Mouse (Mus musculus) MEL (cell line): ENCODE measurements at regions not wholly inside any gene's neighbourhood (a gene's known extent, or its start where the extent isn't known, plus 50 kb on each side); places are given as distances from the start of the nearest gene placed in this dataset.

ENCODE experiments used
- DNase-seq: peaks from one replicate; pipeline ENCODE4 v3.0.0; 2011; ENCODE audit warnings: low read depth, low spot score
- H3K27ac ChIP-seq: 2 replicates; pipeline ENCODE4 v1.5.1; 2012; ENCODE audit warnings: low read depth, mild to moderate bottlenecking, control low read depth, low read length, moderate library complexity; ENCODE audit not compliant: control insufficient read depth
- H3K27me3 ChIP-seq, 2 experiments: fragments of 150-350 bp in 1 of 2; sonication (generic) in 1 of 2; 2 replicates each; pipeline ENCODE4 v1.6.1; 2012; ENCODE audit warnings: low read length in 2 of 2, mild to moderate bottlenecking in 2 of 2, improper control_type of control experiment in 1 of 2, moderate library complexity in 1 of 2; ENCODE audit not compliant: insufficient read depth in 2 of 2, control insufficient read depth in 1 of 2
- H3K36me3 ChIP-seq, 2 experiments: 2 replicates each; pipeline ENCODE4 v1.6.1; 2012 to 2014; ENCODE audit warnings: low read length in 2 of 2, improper control_type of control experiment in 1 of 2, inconsistent platforms in 1 of 2, mild to moderate bottlenecking in 1 of 2; ENCODE audit not compliant: insufficient read depth in 2 of 2, control insufficient read depth in 1 of 2
- H3K4me1 ChIP-seq, 2 experiments: fragments of 150-350 bp in 1 of 2; sonication (generic) in 1 of 2; 2 replicates each; pipeline ENCODE4 v1.6.1; 2012; ENCODE audit warnings: low read length in 2 of 2, improper control_type of control experiment in 1 of 2, mild to moderate bottlenecking in 1 of 2; ENCODE audit not compliant: insufficient read depth in 2 of 2, control insufficient read depth in 1 of 2
- H3K4me3 ChIP-seq, 2 experiments: fragments of 150-350 bp in 1 of 2; sonication (generic) in 1 of 2; 2 replicates each; pipeline ENCODE4 v1.5.1; 2012; ENCODE audit warnings: low read depth in 2 of 2, low read length in 2 of 2, mild to moderate bottlenecking in 2 of 2, moderate library complexity in 2 of 2, control low read depth in 1 of 2, improper control_type of control experiment in 1 of 2; ENCODE audit not compliant: control insufficient read depth in 1 of 2, insufficient read depth in 1 of 2
- H3K79me2 ChIP-seq: 2 replicates; pipeline ENCODE4 v1.6.1; 2012; ENCODE audit warnings: mild to moderate bottlenecking, low read length, moderate library complexity; ENCODE audit not compliant: control insufficient read depth, poor library complexity, insufficient read depth
- H3K9ac ChIP-seq: 2 replicates; pipeline ENCODE4 v1.6.1; 2012; ENCODE audit warnings: low read depth, mild to moderate bottlenecking, control low read depth, low read length, moderate library complexity; ENCODE audit not compliant: control insufficient read depth, poor library complexity, severe bottlenecking
- H3K9me3 ChIP-seq: fragments of 150-350 bp; sonication (generic); replicated peaks from 2 replicates; pipeline ENCODE4 v1.6.1; 2012; ENCODE audit warnings: mild to moderate bottlenecking, low read length, improper control_type of control experiment, moderate library complexity; ENCODE audit not compliant: insufficient read depth
- BHLHE40 ChIP-seq: IDR thresholded peaks from 2 replicates; pipeline ENCODE4 v1.6.1; 2012; ENCODE audit warnings: low read depth, mild to moderate bottlenecking, inconsistent platforms, low read length, improper control_type of control experiment, borderline replicate concordance
- CHD1 ChIP-seq: IDR thresholded peaks from 2 replicates; pipeline ENCODE4 v1.6.1; 2012; ENCODE audit warnings: low read depth, mild to moderate bottlenecking, inconsistent platforms, low read length, improper control_type of control experiment
- E2F4 ChIP-seq: IDR thresholded peaks from 2 replicates; pipeline ENCODE4 v1.6.1; 2011; ENCODE audit warnings: low read depth, low read length, improper control_type of control experiment, borderline replicate concordance
- ELF1 ChIP-seq: IDR thresholded peaks from 2 replicates; pipeline ENCODE4 v1.6.1; 2014; ENCODE audit warnings: low read depth, mild to moderate bottlenecking, inconsistent platforms, low read length, improper control_type of control experiment, moderate library complexity
- EP300 ChIP-seq, 2 experiments: IDR thresholded peaks; 2 replicates each; pipeline ENCODE4 v1.6.1; 2011; ENCODE audit warnings: improper control_type of control experiment in 2 of 2, low read length in 2 of 2, low read depth in 1 of 2, mild to moderate bottlenecking in 1 of 2
- ETS1 ChIP-seq: IDR thresholded peaks from 2 replicates; pipeline ENCODE4 v1.6.1; 2012; ENCODE audit warnings: low read depth, mild to moderate bottlenecking, inconsistent platforms, low read length, improper control_type of control experiment, moderate library complexity
- GABPA ChIP-seq: IDR thresholded peaks from 2 replicates; pipeline ENCODE4 v1.6.1; 2012; ENCODE audit warnings: low read depth, mild to moderate bottlenecking, inconsistent platforms, low read length, improper control_type of control experiment, moderate library complexity
- GATA1 ChIP-seq: IDR thresholded peaks from 2 replicates; pipeline ENCODE4 v1.6.1; 2011; ENCODE audit warnings: low read depth, low read length, improper control_type of control experiment
- HCFC1 ChIP-seq: IDR thresholded peaks from 2 replicates; pipeline ENCODE4 v1.6.1; 2012; ENCODE audit warnings: low read depth, mild to moderate bottlenecking, inconsistent platforms, low read length, improper control_type of control experiment, moderate library complexity
- JUND ChIP-seq: IDR thresholded peaks from 2 replicates; pipeline ENCODE4 v1.6.1; 2011; ENCODE audit warnings: low read depth, mild to moderate bottlenecking, improper control_type of control experiment, low read length
- KAT2A ChIP-seq: conservative IDR thresholded peaks from 2 replicates; pipeline ENCODE4 v1.6.1; 2012; ENCODE audit warnings: low read depth, low read length, improper control_type of control experiment, inconsistent platforms
- MAFK ChIP-seq: IDR thresholded peaks from 2 replicates; pipeline ENCODE4 v1.6.1; 2011; ENCODE audit warnings: low read depth, mild to moderate bottlenecking, low read length, improper control_type of control experiment, borderline replicate concordance
- MAZ ChIP-seq: IDR thresholded peaks from 2 replicates; pipeline ENCODE4 v1.6.1; 2012; ENCODE audit warnings: low read depth, mild to moderate bottlenecking, inconsistent platforms, low read length, improper control_type of control experiment
- MXI1 ChIP-seq: IDR thresholded peaks from 2 replicates; pipeline ENCODE4 v1.6.1; 2011; ENCODE audit warnings: mild to moderate bottlenecking, low read depth, low read length, improper control_type of control experiment
- MYC ChIP-seq: IDR thresholded peaks from 2 replicates; pipeline ENCODE4 v1.6.1; 2011; ENCODE audit warnings: low read depth, mild to moderate bottlenecking, low read length, improper control_type of control experiment, moderate library complexity
- NELFE ChIP-seq: IDR thresholded peaks from 2 replicates; pipeline ENCODE4 v1.6.1; 2011; ENCODE audit warnings: low read depth, low read length, improper control_type of control experiment
- NRF1 ChIP-seq: IDR thresholded peaks from 2 replicates; pipeline ENCODE4 v1.6.1; 2014; ENCODE audit warnings: low read depth, mild to moderate bottlenecking, inconsistent platforms, low read length, improper control_type of control experiment, moderate library complexity; ENCODE audit not compliant: poor library complexity, insufficient read depth, severe bottlenecking
- POLR2A ChIP-seq, 2 experiments: IDR thresholded peaks; 2 replicates each; pipeline ENCODE4 v1.6.1; 2011 to 2012; ENCODE audit warnings: low read length in 2 of 2, mild to moderate bottlenecking in 2 of 2, control low read depth in 1 of 2, improper control_type of control experiment in 1 of 2, low read depth in 1 of 2, moderate library complexity in 1 of 2; ENCODE audit not compliant: control insufficient read depth in 1 of 2, insufficient read depth in 1 of 2, poor library complexity in 1 of 2
- POLR2AphosphoS2 ChIP-seq: IDR thresholded peaks from 2 replicates; pipeline ENCODE4 v1.6.1; 2011; ENCODE audit warnings: low read length, improper control_type of control experiment
- POLR2AphosphoS5 ChIP-seq: IDR thresholded peaks from 2 replicates; pipeline ENCODE4 v1.6.1; 2012; ENCODE audit warnings: low read depth, borderline replicate concordance, mild to moderate bottlenecking, inconsistent platforms, low read length, moderate library complexity, mixed read lengths
- RAD21 ChIP-seq: IDR thresholded peaks from 2 replicates; pipeline ENCODE4 v1.6.1; 2011; ENCODE audit warnings: mild to moderate bottlenecking, low read depth, low read length, improper control_type of control experiment
- RCOR1 ChIP-seq: IDR thresholded peaks from 2 replicates; pipeline ENCODE4 v1.6.1; 2012; ENCODE audit warnings: low read depth, mild to moderate bottlenecking, inconsistent platforms, low read length, improper control_type of control experiment
- SIN3A ChIP-seq: IDR thresholded peaks from 2 replicates; pipeline ENCODE4 v1.6.1; 2012; ENCODE audit warnings: low read length, improper control_type of control experiment, inconsistent platforms
- TAL1 ChIP-seq: IDR thresholded peaks from 2 replicates; pipeline ENCODE4 v1.6.1; 2012; ENCODE audit warnings: mild to moderate bottlenecking, inconsistent platforms, low read length, moderate library complexity, mixed read lengths
- TCF12 ChIP-seq: IDR thresholded peaks from 2 replicates; pipeline ENCODE4 v1.6.1; 2014; ENCODE audit warnings: low read depth, mild to moderate bottlenecking, inconsistent platforms, low read length, improper control_type of control experiment, moderate library complexity
- ZC3H11A ChIP-seq: IDR thresholded peaks from 2 replicates; pipeline ENCODE4 v1.6.1; 2012; ENCODE audit warnings: low read depth, mild to moderate bottlenecking, inconsistent platforms, low read length, improper control_type of control experiment
- ZKSCAN1 ChIP-seq: IDR thresholded peaks from 2 replicates; pipeline ENCODE4 v1.6.1; 2012; ENCODE audit warnings: low read depth, mild to moderate bottlenecking, inconsistent platforms, low read length, improper control_type of control experiment, moderate library complexity

- Histone ChIP-seq H3K27me3 (no peaks in the 10 kb centered on the region), H3K79me2 (no peaks in the 10 kb centered on the region), H3K9ac (no peak overlapping the region), H3K4me3 (no peak overlapping the region), H3K36me3 (no peaks in the 10 kb centered on the region), H3K4me1 (no peaks in the 10 kb centered on the region), H3K9me3 (no peaks in the 10 kb centered on the region), H3K27ac (no peak overlapping the region)
- no peak for DNase-seq
- TF ChIP-seq POLR2A (IDR thresholded peaks at IDR 0.05; ENCODE audit: control insufficient read depth in 1 of 2, insufficient read depth in 1 of 2, low read depth in 1 of 2, low read length in 2 of 2, poor library complexity in 1 of 2) (no peak), SIN3A (no peak), GABPA (no peak), ZKSCAN1 (no peak), MXI1 (no peak), POLR2AphosphoS5 (no peak), JUND (no peak), RAD21 (no peak), ETS1 (no peak), GATA1 (no peak), MYC (no peak), ELF1 (no peak), TAL1 (no peak), E2F4 (no peak), HCFC1 (no peak), ZC3H11A (no peak), MAZ (no peak)
- TF ChIP-seq, all 39 proteins: peak for 0
These were observed 107.6 kb upstream of the Trim24 start for GRCm38 (mm10) chr6:37763036-37763435.

- no peaks in the 10 kb centered on the region for H3K36me3 ChIP-seq
These were observed 102.9 kb upstream of the Trim24 start for GRCm38 (mm10) chr6:37767690-37768089.

More at GRCm38 (mm10) chr6:37767690-37768089, 102.9 kb upstream of the Trim24 start:
- Histone ChIP-seq H3K27me3 (no peaks in the 10 kb centered on the region), H3K4me1 (no peaks in the 10 kb centered on the region), H3K4me3 (no peak overlapping the region), H3K79me2 (no peaks in the 10 kb centered on the region), H3K27ac (no peak overlapping the region), H3K9me3 (no peaks in the 10 kb centered on the region), H3K9ac (no peak overlapping the region)
- TF ChIP-seq RAD21 (no peak), RCOR1 (no peak), NELFE (no peak), CHD1 (no peak), MXI1 (no peak), E2F4 (no peak), SIN3A (no peak), TCF12 (no peak), GATA1 (no peak), KAT2A (no peak), POLR2AphosphoS2 (no peak), MYC (no peak), ZKSCAN1 (no peak), BHLHE40 (no peak), NRF1 (no peak), EP300 (IDR thresholded peaks at IDR 0.05; ENCODE audit: low read depth in 1 of 2, low read length in 2 of 2) (no peak), MAFK (no peak)
- DNase-seq, result no peak
